Mouse (Mus musculus) embryonic facial prominence, embryonic 15.5 days (tissue): ENCODE results near the gene Syt7. TPM values are rescaled to one million over a fixed set of nuclear protein-coding genes. Genes with fewer than 3 reads are reported as not detected.

Experiments
- ATAC-seq: fragments of 200-750 bp; cut with Nextera tagmentation; 2 replicates; pipeline ENCODE4 v1.8.0; 2017; ENCODE audit warnings: low read depth, moderate TSS enrichment; ENCODE audit not compliant: insufficient number of reproducible peaks, low FRiP score, low TSS enrichment
- H3K27ac ChIP-seq: fragments of 300-500 bp; sonication (generic); replicated peaks from 2 replicates; pipeline ENCODE4 v1.5.1; 2015; ENCODE audit warnings: mild to moderate bottlenecking, inconsistent platforms
- H3K27me3 ChIP-seq: fragments of 300-500 bp; sonication (generic); 2 replicates; pipeline ENCODE4 v1.6.1; 2015; ENCODE audit warnings: inconsistent platforms
- H3K36me3 ChIP-seq: fragments of 300-500 bp; sonication (generic); 2 replicates; pipeline ENCODE4 v1.6.1; 2015; ENCODE audit warnings: mild to moderate bottlenecking, inconsistent platforms
- H3K4me1 ChIP-seq: fragments of 300-500 bp; sonication (generic); 2 replicates; pipeline ENCODE4 v1.6.1; 2015; ENCODE audit warnings: inconsistent platforms
- H3K4me2 ChIP-seq: fragments of 300-500 bp; sonication (generic); replicated peaks from 2 replicates; pipeline ENCODE4 v1.6.1; 2015; ENCODE audit warnings: mild to moderate bottlenecking, inconsistent platforms
- H3K4me3 ChIP-seq: fragments of 300-500 bp; sonication (generic); replicated peaks from 2 replicates; pipeline ENCODE4 v1.5.1; 2015; ENCODE audit warnings: mild to moderate bottlenecking, inconsistent platforms
- H3K9ac ChIP-seq: fragments of 300-500 bp; sonication (generic); 2 replicates; pipeline ENCODE4 v1.6.1; 2015; ENCODE audit warnings: inconsistent platforms
- H3K9me3 ChIP-seq: fragments of 300-500 bp; sonication (generic); replicated peaks from 2 replicates; pipeline ENCODE4 v1.6.1; 2016; ENCODE audit warnings: inconsistent platforms
- WGBS: fragments of 180-500 bp; shearing (Covaris S2); methylation state at CpG from one replicate; pipeline ENCODE4 v1.1.7; 2015; 5-methylcytosine and 5-hydroxymethylcytosine counted together
- polyA plus RNA-seq: library from polyadenylated mRNA; unstranded; fragments of >200 nt; fragmentation: Nextera tagmentation; extraction: Ambion mirVana; gene quantifications from 2 replicates; pipeline ENCODE4 v1.2.1, GENCODE M21; 2015

Gene Syt7
- polyA plus RNA-seq, 1 experiment from 2014 or later, result 1.1 TPM

GRCm38 (mm10) chr19:10464427-10464826 lies 75.5 kb downstream of the Syt7 start:
- no peak overlapping the region for H3K4me3 ChIP-seq
- H3K9me3 ChIP-seq, result no peaks in the 10 kb centered on the region
- H3K9ac ChIP-seq, result no peak overlapping the region
- WGBS, result 22% methylated on average over 4 of the region's 4 CpGs
- peaks cover 27% of the 10 kb centered on the region for H3K27me3 ChIP-seq
- H3K27ac ChIP-seq, result no peak overlapping the region
- no peaks in the 10 kb centered on the region for H3K36me3 ChIP-seq
- ATAC-seq, result no peak
- H3K4me2 ChIP-seq, result no peak overlapping the region
- H3K4me1 ChIP-seq, result no peaks in the 10 kb centered on the region

- Histone ChIP-seq H3K27ac (no peak overlapping the region), H3K4me1 (no peaks in the 10 kb centered on the region), H3K4me2 (no peak overlapping the region), H3K36me3 (no peaks in the 10 kb centered on the region), H3K4me3 (no peak overlapping the region), H3K9ac (no peak overlapping the region), H3K27me3 (no peaks in the 10 kb centered on the region), H3K9me3 (no peaks in the 10 kb centered on the region)
- WGBS, result 59% methylated on average over 8 of the region's 8 CpGs
- ATAC-seq, result no peak; the same call in 1 of the 2 replicates
These were observed 80.3 kb downstream of the Syt7 start for GRCm38 (mm10) chr19:10469171-10469658.

GRCm38 (mm10) chr19:10472958-10473357 lies 84.1 kb downstream of the Syt7 start:
- H3K4me2 ChIP-seq, result no peak overlapping the region
- H3K4me1 ChIP-seq, result no peaks in the 10 kb centered on the region
- ATAC-seq, result no peak
- no peaks in the 10 kb centered on the region for H3K36me3 ChIP-seq
- 68% methylated on average over 3 of the region's 3 CpGs for WGBS
- H3K4me3 ChIP-seq, result no peak overlapping the region
- no peaks in the 10 kb centered on the region for H3K9me3 ChIP-seq
- H3K27ac ChIP-seq, result no peak overlapping the region
- no peaks in the 10 kb centered on the region for H3K27me3 ChIP-seq
- H3K9ac ChIP-seq, result no peak overlapping the region

- H3K27me3 ChIP-seq, result no peaks in the 10 kb centered on the region
- 16% methylated on average over 6 of the region's 6 CpGs for WGBS
- H3K9ac ChIP-seq, result no peak overlapping the region
- no peak for ATAC-seq
- no peak overlapping the region for H3K27ac ChIP-seq
- H3K36me3 ChIP-seq, result no peaks in the 10 kb centered on the region
- no peak overlapping the region for H3K4me3 ChIP-seq
- no peaks in the 10 kb centered on the region for H3K4me1 ChIP-seq
- no peak overlapping the region for H3K4me2 ChIP-seq
- H3K9me3 ChIP-seq, result no peaks in the 10 kb centered on the region
These were observed 84.9 kb downstream of the Syt7 start for GRCm38 (mm10) chr19:10473779-10474178.

GRCm38 (mm10) chr19:10479541-10479940 lies 90.7 kb downstream of the Syt7 start:
- no peak overlapping the region for H3K9ac ChIP-seq
- H3K9me3 ChIP-seq, result no peaks in the 10 kb centered on the region
- H3K36me3 ChIP-seq, result no peaks in the 10 kb centered on the region
- 50% methylated on average over 4 of the region's 4 CpGs for WGBS
- H3K4me1 ChIP-seq, result no peaks in the 10 kb centered on the region
- ATAC-seq, result no peak
- no peak overlapping the region for H3K4me3 ChIP-seq
- no peaks in the 10 kb centered on the region for H3K27me3 ChIP-seq
- no peak overlapping the region for H3K27ac ChIP-seq
- no peak overlapping the region for H3K4me2 ChIP-seq

- no peaks in the 10 kb centered on the region for H3K9me3 ChIP-seq
- H3K27me3 ChIP-seq, result 0 out of 2 replicates have a peak, but pooled peaks cover 4% of the 10 kb centered on the region
- H3K9ac ChIP-seq, result no peak within 1 kb of the TSS
- H3K27ac ChIP-seq, result no peak within 1 kb of the TSS
- WGBS, result 45% methylated on average over 6 of the region's 6 CpGs
- no peak for ATAC-seq
- no peaks in the 10 kb centered on the region for H3K4me1 ChIP-seq
- H3K36me3 ChIP-seq, result no peaks in the 10 kb centered on the region
- H3K4me3 ChIP-seq, result no peak within 1 kb of the TSS
- no peak within 1 kb of the TSS for H3K4me2 ChIP-seq
These were observed 93.8 kb downstream of the Syt7 start, which contains the start of gene Ppp1r32 for GRCm38 (mm10) chr19:10482703-10483102. Gene Ppp1r32 (minus strand): TSS chr19:10482928.

GRCm38 (mm10) chr19:10486264-10486738 lies 97.4 kb downstream of the Syt7 start:
- no peak overlapping the region for H3K9ac ChIP-seq
- no peak overlapping the region for H3K4me2 ChIP-seq
- no peak overlapping the region for H3K27ac ChIP-seq
- ATAC-seq, result peak; percentile 49; the same call in 1 of the 2 replicates
- no peak overlapping the region for H3K4me3 ChIP-seq
- no peaks in the 10 kb centered on the region for H3K9me3 ChIP-seq
- 23% methylated on average over 9 of the region's 9 CpGs for WGBS
- H3K4me1 ChIP-seq, result no peaks in the 10 kb centered on the region
- H3K27me3 ChIP-seq, result 0 out of 2 replicates have a peak, but pooled peaks cover 4% of the 10 kb centered on the region
- H3K36me3 ChIP-seq, result no peaks in the 10 kb centered on the region

- WGBS, result 89% methylated on average over 1 of the region's 1 CpGs
- peaks cover 16% of the 10 kb centered on the region; the same call in 1 of the 2 replicates for H3K36me3 ChIP-seq
- no peak for ATAC-seq
These were observed 106.8 kb downstream of the Syt7 start for GRCm38 (mm10) chr19:10495670-10496069.

GRCm38 (mm10) chr19:10496976-10497375 lies 108.1 kb downstream of the Syt7 start:
- Histone ChIP-seq H3K36me3 (peaks cover 29% of the 10 kb centered on the region), H3K4me1 (no peaks in the 10 kb centered on the region), H3K4me3 (no peak overlapping the region), H3K27me3 (no peaks in the 10 kb centered on the region), H3K27ac (no peak overlapping the region), H3K9me3 (no peaks in the 10 kb centered on the region), H3K9ac (no peak overlapping the region), H3K4me2 (no peak overlapping the region)
- no peak for ATAC-seq
- WGBS, result 56% methylated on average over 2 of the region's 2 CpGs

More at GRCm38 (mm10) chr19:10495670-10496069, 106.8 kb downstream of the Syt7 start:
- Histone ChIP-seq H3K4me3 (no peak overlapping the region), H3K27ac (no peak overlapping the region), H3K9ac (no peak overlapping the region), H3K27me3 (no peaks in the 10 kb centered on the region), H3K9me3 (no peaks in the 10 kb centered on the region), H3K4me2 (no peak overlapping the region), H3K4me1 (no peaks in the 10 kb centered on the region)

GRCm38 (mm10) chr19:10497512-10498160 lies 108.7 kb downstream of the Syt7 start:
- Histone ChIP-seq H3K27ac (no peak overlapping the region), H3K4me3 (no peak overlapping the region), H3K27me3 (no peaks in the 10 kb centered on the region), H3K4me2 (no peak overlapping the region), H3K9ac (no peak overlapping the region), H3K9me3 (no peaks in the 10 kb centered on the region), H3K4me1 (no peaks in the 10 kb centered on the region), H3K36me3 (peaks cover 31% of the 10 kb centered on the region)
- no peak for ATAC-seq
- 51% methylated on average over 8 of the region's 8 CpGs for WGBS

- Histone ChIP-seq H3K27me3 (no peaks in the 10 kb centered on the region), H3K4me1 (no peaks in the 10 kb centered on the region), H3K27ac (no peak overlapping the region), H3K36me3 (peaks cover 42% of the 10 kb centered on the region), H3K4me3 (no peak overlapping the region), H3K4me2 (no peak overlapping the region), H3K9ac (no peak overlapping the region), H3K9me3 (no peaks in the 10 kb centered on the region)
- ATAC-seq, result no peak
- 92% methylated on average over 8 of the region's 8 CpGs for WGBS
These were observed 111.7 kb downstream of the Syt7 start for GRCm38 (mm10) chr19:10500581-10500980.

GRCm38 (mm10) chr19:10502571-10502970 lies 113.7 kb downstream of the Syt7 start:
- H3K27me3 ChIP-seq, result no peaks in the 10 kb centered on the region
- H3K4me2 ChIP-seq, result no peak overlapping the region
- no peak overlapping the region for H3K9ac ChIP-seq
- no peak for ATAC-seq
- H3K27ac ChIP-seq, result no peak overlapping the region
- H3K9me3 ChIP-seq, result no peaks in the 10 kb centered on the region
- 10% methylated on average over 4 of the region's 4 CpGs for WGBS
- no peak overlapping the region for H3K4me3 ChIP-seq
- H3K36me3 ChIP-seq, result peaks cover 45% of the 10 kb centered on the region
- H3K4me1 ChIP-seq, result no peaks in the 10 kb centered on the region; the same call in 1 of the 2 replicates
